Mouse (Mus musculus) T-helper 2 cell (primary cell): ENCODE measurements around the gene Mfsd6l.

ENCODE experiments used
- in situ Hi-C: fragments of 300-600 bp; cut with MboI, MseI; formaldehyde crosslinking; loops from one replicate; pipeline ENCODE4 v1.15.1; 2025; ENCODE audit warnings: high pct_unique_total_duplicates

Gene Mfsd6l

GRCm38 (mm10) chr11:68555918-68556584 lies at the start of gene Mfsd6l:
Mfsd6l (plus strand) TSS chr11:68556186.
- in situ Hi-C loops: loop anchor here (5.0 kb wide), 2 partner anchors 74 to 139 kb away; no protein-coding TSS in a partner anchor

GRCm38 (mm10) chr11:68507246-68507645 lies 48.7 kb upstream of the Mfsd6l start:
- in situ Hi-C loops: no loop called here

GRCm38 (mm10) chr11:68508619-68509018 lies 47.4 kb upstream of the Mfsd6l start:
- in situ Hi-C loops: no loop called here

GRCm38 (mm10) chr11:68509194-68509593 lies 46.8 kb upstream of the Mfsd6l start:
- in situ Hi-C loops: no loop called here

GRCm38 (mm10) chr11:68513969-68514368 lies 42.0 kb upstream of the Mfsd6l start:
- in situ Hi-C loops: no loop called here

- in situ Hi-C loops: no loop called here
Observed at GRCm38 (mm10) chr11:68519362-68519761, 36.6 kb upstream of the Mfsd6l start.

- in situ Hi-C loops: no loop called here
Observed at GRCm38 (mm10) chr11:68519815-68520214, 36.2 kb upstream of the Mfsd6l start.

- in situ Hi-C loops: no loop called here
Observed at GRCm38 (mm10) chr11:68520439-68520838, 35.5 kb upstream of the Mfsd6l start.

- in situ Hi-C loops: no loop called here
Observed at GRCm38 (mm10) chr11:68521352-68521751, 34.6 kb upstream of the Mfsd6l start.

GRCm38 (mm10) chr11:68526441-68526840 lies 29.5 kb upstream of the Mfsd6l start:
- in situ Hi-C loops: no loop called here

- in situ Hi-C loops: no loop called here
Observed at GRCm38 (mm10) chr11:68531066-68531806, 24.8 kb upstream of the Mfsd6l start.

- in situ Hi-C loops: no loop called here
Observed at GRCm38 (mm10) chr11:68531941-68532535, 23.9 kb upstream of the Mfsd6l start.

- in situ Hi-C loops: no loop called here
Observed at GRCm38 (mm10) chr11:68532773-68533172, 23.2 kb upstream of the Mfsd6l start.

GRCm38 (mm10) chr11:68533971-68534475 lies 22.0 kb upstream of the Mfsd6l start:
- in situ Hi-C loops: no loop called here

- in situ Hi-C loops: no loop called here
Observed at GRCm38 (mm10) chr11:68536026-68536425, 20.0 kb upstream of the Mfsd6l start.

GRCm38 (mm10) chr11:68536465-68536864 lies 19.5 kb upstream of the Mfsd6l start:
- in situ Hi-C loops: no loop called here

- in situ Hi-C loops: no loop called here
Observed at GRCm38 (mm10) chr11:68539621-68540020, 16.4 kb upstream of the Mfsd6l start.

GRCm38 (mm10) chr11:68544554-68544953 lies 11.4 kb upstream of the Mfsd6l start:
- in situ Hi-C loops: no loop called here

- in situ Hi-C loops: no loop called here
Observed at GRCm38 (mm10) chr11:68545172-68545571, 10.8 kb upstream of the Mfsd6l start.

- in situ Hi-C loops: no loop called here
Observed at GRCm38 (mm10) chr11:68545682-68546222, 10.2 kb upstream of the Mfsd6l start.

- in situ Hi-C loops: no loop called here
Observed at GRCm38 (mm10) chr11:68547484-68547883, 8.5 kb upstream of the Mfsd6l start.

- in situ Hi-C loops: no loop called here
Observed at GRCm38 (mm10) chr11:68549597-68549996, 6.4 kb upstream of the Mfsd6l start.
